Mouse (Mus musculus) forelimb bud, embryonic 11.5 days (tissue): ENCODE measurements around the gene Gm21293.
"Not testable (repeated sequence)": the region's sequence is repeated elsewhere in the genome, so short reads cannot be mapped to it uniquely, and the experiment has no call there.

Experiments used
- DNase-seq: peaks from one replicate; pipeline ENCODE4 v3.0.0-alpha.2; 2012; ENCODE audit warnings: low read depth, low spot score

Gm21293 gene

GRCm38 (mm10) chr10:104142687-104143086 is at the start of gene Gm21293:
Gene Gm21293, plus strand, starts transcription at chr10:104142987.
- DNase-seq: not testable (repeated sequence)

- DNase-seq: no peak
These were observed 32.7 kb upstream of the Gm21293 start for GRCm38 (mm10) chr10:104110044-104110443.

GRCm38 (mm10) chr10:104118312-104118711 is 24.5 kb upstream of the Gm21293 start:
- DNase-seq: no peak

- not testable (repeated sequence) for DNase-seq
These were observed 8.4 kb downstream of the Gm21293 start, which contains the start of gene Gm6763 for GRCm38 (mm10) chr10:104151197-104151596. Gene Gm6763, plus strand, starts transcription at chr10:104151497.

- not testable (repeated sequence) for DNase-seq
These were observed 16.9 kb downstream of the Gm21293 start, which contains the start of gene Gm8764 for GRCm38 (mm10) chr10:104159706-104160105. Gene Gm8764, plus strand, starts transcription at chr10:104160006.

- DNase-seq: not testable (repeated sequence)
These were observed 25.4 kb downstream of the Gm21293 start, which contains the start of gene Gm21304 for GRCm38 (mm10) chr10:104168215-104168614. Gene Gm21304, plus strand, starts transcription at chr10:104168515.

- DNase-seq: not testable (repeated sequence)
These were observed 33.9 kb downstream of the Gm21293 start, which contains the start of gene Gm21312 for GRCm38 (mm10) chr10:104176724-104177123. Gene Gm21312, plus strand, starts transcription at chr10:104177024.

GRCm38 (mm10) chr10:104185233-104185632 is 42.4 kb downstream of the Gm21293 start, which contains the start of gene Gm20765:
Gene Gm20765, plus strand, starts transcription at chr10:104185533.
- not testable (repeated sequence) for DNase-seq

GRCm38 (mm10) chr10:104193742-104194141 is 51.0 kb downstream of the Gm21293 start, which contains the start of gene Gm4340:
Gene Gm4340, plus strand, starts transcription at chr10:104194042.
- DNase-seq: not testable (repeated sequence)
